Mouse (Mus musculus): ENCODE measurements around the gene Samd14.

GRCm38 (mm10) chr11:95015484-95015883, 5.8 kb downstream of the Samd14 start:
- no peak for TF ChIP-seq CTCF (IDR thresholded peaks at IDR 0.05)
- TF ChIP-seq EP300 (IDR thresholded peaks at IDR 0.05): no peak

Data from lung, postnatal 0 days (tissue).